In the genomic region with DNA sequence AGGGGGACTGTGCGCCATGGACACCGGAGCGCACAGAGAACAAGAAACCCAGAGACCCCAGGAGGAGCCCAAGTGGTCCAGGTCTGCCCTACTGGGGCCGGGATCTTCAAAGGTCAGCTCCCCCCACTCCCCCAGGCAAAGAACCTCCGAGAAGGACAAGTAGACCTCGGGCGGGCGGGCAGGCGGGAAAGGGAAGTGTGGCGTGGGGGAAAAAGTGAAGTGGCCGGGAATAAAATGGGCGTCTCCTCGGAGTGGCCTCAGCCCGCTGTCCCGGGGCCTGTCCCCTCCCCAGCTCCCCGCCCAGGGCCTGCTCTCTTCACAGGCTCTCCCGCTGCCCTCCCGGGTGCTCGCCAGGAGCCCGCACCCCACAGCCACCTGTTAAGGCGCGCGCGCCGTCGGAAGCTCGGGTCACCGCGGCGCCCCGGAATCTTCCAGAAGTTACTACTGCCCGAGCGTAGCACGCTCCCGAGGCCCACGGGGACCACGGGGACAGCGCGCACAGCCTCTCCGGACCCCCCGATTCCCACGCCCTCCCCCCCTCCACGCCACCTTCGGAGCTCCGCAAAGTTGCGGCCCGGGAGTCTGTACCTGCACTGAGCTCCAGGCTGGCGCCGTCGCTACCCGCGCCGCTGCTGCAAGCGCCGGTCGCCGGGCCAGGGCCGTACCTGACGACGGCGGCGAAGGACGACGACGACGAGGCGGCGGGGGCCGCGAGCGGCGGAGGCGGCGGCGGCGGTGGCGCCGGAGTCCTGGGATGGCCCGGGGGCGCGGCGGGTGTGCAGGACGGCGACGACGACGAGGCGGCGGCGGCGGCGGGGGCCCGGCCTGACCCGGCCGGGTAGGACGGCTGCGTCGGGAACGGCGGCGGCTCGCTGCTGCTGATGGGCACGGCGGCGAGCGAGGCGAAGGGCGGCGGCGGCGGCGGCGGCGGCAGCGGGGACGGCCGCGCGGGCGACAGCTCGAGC, we compare ENCODE assay signal across 8 mouse cellular contexts. TPM values are rescaled to one million over a fixed set of nuclear protein-coding genes. Genes with fewer than 3 reads are reported as not detected.
DNase-seq lines count a peak whose midpoint lies in the region; ATAC-seq and TF ChIP-seq lines count a peak whose summit lies in the region.

No protein-coding gene starts in this region.

- DNase-seq in frontal cortex, postnatal 14 days (ENCODE audit: low spot score in 2 of 2) = no peak
- no peak for DNase-seq in ES-E14 (ENCODE audit: low read depth, low spot score)
- DNase-seq in liver, embryonic 14.5 days (ENCODE audit: low read depth in 3 of 3, low spot score in 3 of 3) = no peak
- peak; percentile 41 for DNase-seq in retina, embryonic 14.5 days (ENCODE audit: low spot score)
- DNase-seq in right cerebral cortex, postnatal 14 days = no peak

- peak overlapping the region; percentile 77 to 97 for H3K4me3 ChIP-seq in ES-E14 (ENCODE audit: insufficient read depth in 1 of 2, low read depth in 1 of 2, low read length in 2 of 2, poor library complexity in 1 of 2, severe bottlenecking in 1 of 2)
- peak overlapping the region; percentile 64 for H3K4me3 ChIP-seq in embryonic facial prominence, embryonic 12.5 days
- peak overlapping the region; percentile 55 for H3K4me3 ChIP-seq in liver, embryonic 14.5 days (ENCODE audit: insufficient read depth in 1 of 2, low read depth in 2 of 2, low read length in 2 of 2)

- H3K4me2 ChIP-seq in embryonic facial prominence, embryonic 12.5 days (replicated peaks) = peak overlapping the region; percentile 83
- H3K4me2 ChIP-seq in liver, embryonic 14.5 days (ENCODE audit: low read depth) = peak overlapping the region; percentile 69

- peak; percentile 65 for ATAC-seq in frontal cortex, adult (ENCODE audit: low TSS enrichment)
- peak; percentile 43; the same call in 1 of the 2 replicates for ATAC-seq in embryonic facial prominence, embryonic 12.5 days (ENCODE audit: insufficient number of reproducible peaks, insufficient read depth, low FRiP score, low TSS enrichment)
- peak; percentile 13 to 37; a peak in 1 of 4 replicates for ATAC-seq in hematopoietic stem cell, adult 5-6 weeks (replicated peaks in 1 of 2; ENCODE audit: insufficient read depth in 1 of 2, low FRiP score in 2 of 2, low TSS enrichment in 1 of 2, low read depth in 1 of 2, poor library complexity in 2 of 2, severe bottlenecking in 2 of 2)
- ATAC-seq in liver, embryonic 14.5 days (ENCODE audit: insufficient read depth) = no peak; the same call in 1 of the 2 replicates

- H3K36me3 ChIP-seq in ES-E14 (ENCODE audit: control insufficient read depth, insufficient read depth, low read length, poor library complexity, severe bottlenecking) = no peaks in the 10 kb centered on the region; the same call in 1 of the 2 replicates
- H3K36me3 ChIP-seq in embryonic facial prominence, embryonic 12.5 days = no peaks in the 10 kb centered on the region
- no peaks in the 10 kb centered on the region for H3K36me3 ChIP-seq in liver, embryonic 14.5 days (replicated peaks; ENCODE audit: control insufficient read depth, insufficient read depth, low read depth)

- in situ Hi-C loops in ES-E14 (cut with MboI; ENCODE audit: low sequenced_read_pairs in 2 of 2, unreplicated experiment in 2 of 2) = no loop called here

- peak overlapping the region; percentile 92 for H3K9ac ChIP-seq in ES-E14 (ENCODE audit: insufficient read depth, low read depth, low read length, poor library complexity, severe bottlenecking)
- peak overlapping the region; percentile 70 for H3K9ac ChIP-seq in embryonic facial prominence, embryonic 12.5 days
- no peak overlapping the region for H3K9ac ChIP-seq in liver, embryonic 14.5 days (replicated peaks)

- TF ChIP-seq EP300 in liver, embryonic 14.5 days (IDR thresholded peaks at IDR 0.05; ENCODE audit: low read depth) = no peak

- TF ChIP-seq CTCF in liver, embryonic 14.5 days (IDR thresholded peaks at IDR 0.05; ENCODE audit: low read depth) = no peak

- no peaks in the 10 kb centered on the region for H3K9me3 ChIP-seq in ES-E14 (ENCODE audit: control insufficient read depth, insufficient read depth, low read depth, low read length)
- H3K9me3 ChIP-seq in embryonic facial prominence, embryonic 12.5 days = no peaks in the 10 kb centered on the region
- no peaks in the 10 kb centered on the region for H3K9me3 ChIP-seq in liver, embryonic 14.5 days (ENCODE audit: control insufficient read depth, low read length)

- H3K4me1 ChIP-seq in ES-E14 (ENCODE audit: control insufficient read depth in 2 of 2, insufficient read depth in 2 of 2, low read length in 2 of 2, poor library complexity in 1 of 2) = peaks cover 0 to 5% of the 10 kb centered on the region in 2 experiments; a peak in 2 of 4 replicates
- peaks cover 5% of the 10 kb centered on the region; the same call in 1 of the 2 replicates for H3K4me1 ChIP-seq in embryonic facial prominence, embryonic 12.5 days
- H3K4me1 ChIP-seq in liver, embryonic 14.5 days (replicated peaks; ENCODE audit: control insufficient read depth in 2 of 2, insufficient read depth in 2 of 2, low read length in 1 of 2) = no peaks in the 10 kb centered on the region

- H3K27me3 ChIP-seq in embryonic facial prominence, embryonic 12.5 days = peaks cover 19% of the 10 kb centered on the region
- H3K27me3 ChIP-seq in liver, embryonic 14.5 days (ENCODE audit: control insufficient read depth, insufficient read depth, low read length) = peaks cover 43% of the 10 kb centered on the region

- under 1% methylated on average over 93 of the region's 121 CpGs for WGBS in embryonic facial prominence, embryonic 12.5 days
- WGBS in liver, embryonic 14.5 days (ENCODE audit: insufficient replicate concordance) = 1% methylated on average over 107 of the region's 121 CpGs

- H3K27ac ChIP-seq in ES-E14 (ENCODE audit: insufficient read depth, low read depth, low read length, poor library complexity, severe bottlenecking) = no peak overlapping the region
- H3K27ac ChIP-seq in embryonic facial prominence, embryonic 12.5 days = 0 out of 2 replicates have a peak overlapping the region, but pooled peaks have one; percentile 36
- H3K27ac ChIP-seq in liver, embryonic 14.5 days = no peak overlapping the region

TF ChIP-seq in ES-E14, 5 proteins besides CTCF, POLR2A, EP300 and RAD21:
- TF ChIP-seq HCFC1 (IDR thresholded peaks at IDR 0.05; ENCODE audit: borderline replicate concordance, insufficient read depth, low read length) (no peak), ZNF384 (IDR thresholded peaks at IDR 0.05; ENCODE audit: low read depth, low read length) (no peak), CHD2 (IDR thresholded peaks at IDR 0.05; ENCODE audit: low read depth, low read length) (no peak), ZC3H11A (IDR thresholded peaks at IDR 0.05; ENCODE audit: borderline replicate concordance, low read depth, low read length) (no peak), MAFK (IDR thresholded peaks at IDR 0.05; ENCODE audit: insufficient read depth, low read depth, low read length) (no peak)

RNA-seq across cellular contexts. Expression of a gene that starts 1.4 kb away (rescaled TPM):
- 18.4 and 28.6 TPM in 2 replicates for total RNA-seq in ES-E14 (2012; rRNA removed)
- polyA plus RNA-seq in embryonic facial prominence, embryonic 12.5 days (2016; fragmentation: Nextera tagmentation; extraction: Ambion mirVana) = 4.5 TPM in 2 replicates
- total RNA-seq in hematopoietic stem cell, adult 5-6 weeks (2017) = 9.6 and 10.1 TPM in 2 replicates
- polyA plus RNA-seq in liver, embryonic 14.5 days (2012; rRNA removed) = 0.25 and 0.27 TPM in 2 replicates
- 0.34 and 0.50 TPM in 2 replicates for polyA plus RNA-seq in liver, embryonic 14.5 days (2014; fragmentation: Nextera tagmentation; extraction: Ambion mirVana)
